Mouse (Mus musculus) erythroblast, embryonic 14.5 days (primary cell): Measurements from ENCODE around the gene Cdc14b.

Experiments used
- GATA1 ChIP-seq: IDR thresholded peaks from 2 replicates; pipeline ENCODE4 v1.6.1; 2012; ENCODE audit warnings: low read length, inconsistent platforms, mixed read lengths
- TAL1 ChIP-seq: IDR thresholded peaks from 3 replicates; pipeline ENCODE4 v1.6.1; 2012; ENCODE audit warnings: low read length, inconsistent platforms, mixed read lengths

DNA sequence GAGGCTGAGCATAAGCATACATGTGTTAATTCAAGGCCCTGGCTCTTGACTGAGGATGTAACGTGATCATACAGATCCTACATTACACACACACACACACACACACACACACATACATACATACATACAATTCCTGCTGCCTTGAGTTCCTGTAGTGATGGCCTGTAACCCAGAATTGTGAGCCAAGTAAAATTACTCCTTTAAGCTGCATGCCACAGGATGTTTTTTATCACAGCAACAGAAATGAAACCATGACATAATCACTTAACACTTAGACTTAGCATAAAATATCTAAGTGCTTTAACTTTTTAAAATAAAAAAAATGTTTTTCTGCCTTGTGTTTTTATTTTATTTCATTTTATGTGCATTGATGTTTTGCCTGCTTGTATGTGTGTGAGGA is 24.0 kb upstream of the Cdc14b start:
- TF ChIP-seq GATA1 (no peak), TAL1 (no peak)
